Mouse (Mus musculus) liver, postnatal 0 days (tissue): Measurements from ENCODE around the gene Fcgr3.

Experiments used
- CTCF ChIP-seq: sonication (generic); IDR thresholded peaks from 2 replicates; pipeline ENCODE4 v1.5.1; 2016; ENCODE audit warnings: antibody characterized with exemption, low read depth
- EP300 ChIP-seq: IDR thresholded peaks from 2 replicates; pipeline ENCODE4 v1.6.1; 2016; ENCODE audit warnings: antibody characterized with exemption, low read depth, mild to moderate bottlenecking

- TF ChIP-seq CTCF = no peak
- TF ChIP-seq EP300 = no peak
These were observed 11.4 kb downstream of the Fcgr3 start for GRCm38 (mm10) chr1:171053305-171053704.
